19 mouse cellular contexts compared by ENCODE assay signal in the genomic region with DNA sequence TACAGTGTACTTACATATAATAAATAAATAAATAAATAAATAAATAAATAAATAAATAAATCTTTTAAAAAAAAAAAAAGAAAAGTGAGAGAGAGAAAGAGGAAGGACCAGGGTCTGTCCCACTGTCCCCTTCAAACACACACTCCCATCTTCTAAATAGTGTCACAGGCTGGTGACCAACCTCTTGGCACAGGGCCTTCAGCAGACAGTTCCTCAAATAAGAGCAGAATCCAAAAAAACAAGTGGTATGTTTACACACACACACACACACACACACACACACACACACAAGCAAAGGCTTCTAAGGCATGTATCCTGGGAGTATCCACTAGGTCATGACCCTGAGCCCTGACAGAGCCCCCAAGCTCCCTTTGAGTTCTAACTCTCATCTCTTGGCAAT. TPM values are rescaled to one million over a fixed set of nuclear protein-coding genes. Genes with fewer than 3 reads are reported as not detected.
DNase-seq lines count a peak whose midpoint lies in the region; ATAC-seq and TF ChIP-seq lines count a peak whose summit lies in the region.
"Had no signal": no experiment of that assay in that cellular context is flagged by ENCODE, and none has a peak within 500 bp of the region (broad histone marks: within the 10 kb centered on the region; RNA-seq: fewer than 3 reads in every experiment).

No protein-coding gene starts in this region.

- H3K36me3 ChIP-seq in forebrain, embryonic 11.5 days (ENCODE audit: control insufficient read depth, insufficient read depth, low read length), result no peaks in the 10 kb centered on the region
- no peaks in the 10 kb centered on the region for H3K36me3 ChIP-seq in forebrain, embryonic 10.5 days (replicated peaks)
- no peaks in the 10 kb centered on the region for H3K36me3 ChIP-seq in liver, adult 2 months (ENCODE audit: control insufficient read depth, insufficient read depth, low read length)
- H3K36me3 ChIP-seq in liver, postnatal 0 days (replicated peaks; ENCODE audit: insufficient read depth, low read length), result no peaks in the 10 kb centered on the region
- H3K36me3 ChIP-seq: embryonic facial prominence, embryonic 10.5 days; embryonic facial prominence, embryonic 12.5 days; forebrain, embryonic 15.5 days had no signal

- H3K79me2 ChIP-seq in liver, adult 2 months (ENCODE audit: control insufficient read depth, insufficient read depth, low read length), result no peaks in the 10 kb centered on the region

- H3K4me1 ChIP-seq in forebrain, embryonic 11.5 days (replicated peaks; ENCODE audit: control insufficient read depth, insufficient read depth, low read length), result peaks cover 8% of the 10 kb centered on the region; the same call in 1 of the 2 replicates
- H3K4me1 ChIP-seq in forebrain, embryonic 10.5 days, result peaks cover 19% of the 10 kb centered on the region
- 0 out of 2 replicates have a peak, but pooled peaks cover 1% of the 10 kb centered on the region for H3K4me1 ChIP-seq in liver, adult 2 months (ENCODE audit: control insufficient read depth, insufficient read depth, low read length)
- no peaks in the 10 kb centered on the region for H3K4me1 ChIP-seq in liver, postnatal 0 days (ENCODE audit: insufficient read depth)
- H3K4me1 ChIP-seq: embryonic facial prominence, embryonic 12.5 days had no signal

- no peak overlapping the region for H3K4me2 ChIP-seq in forebrain, embryonic 11.5 days (ENCODE audit: low read depth, low read length, severe bottlenecking)
- H3K4me2 ChIP-seq in liver, postnatal 0 days (ENCODE audit: low read depth, low read length), result no peak overlapping the region
- H3K4me2 ChIP-seq: embryonic facial prominence, embryonic 12.5 days; forebrain, embryonic 13.5 days; forebrain, embryonic 15.5 days had no signal

- DNase-seq in forebrain, embryonic 11.5 days (ENCODE audit: low spot score), result peak; percentile 36
- DNase-seq in forebrain, embryonic 10.5 days (ENCODE audit: extremely low spot score, low spot score), result no peak
- peak; percentile 62 for DNase-seq in liver, adult 2 months (ENCODE audit: extremely low read depth, low read depth, low spot score)
- DNase-seq in liver, postnatal 0 days, result no peak
- DNase-seq in right cerebral cortex, postnatal 14 days, result peak; percentile 4
- DNase-seq in right cerebral cortex, adult 18-20 months, result no peak
- DNase-seq in gastrocnemius, postnatal 4 days (ENCODE audit: low spot score in 2 of 2), result no peak
- DNase-seq: adrenal gland, adult 2 months; adrenal gland, postnatal 10 days; adrenal gland, postnatal 25 days; cerebellum, adult 11-12 months; cerebellum, adult 9-10 months; cerebellum, postnatal 10 days; cerebellum, postnatal 25 days; forebrain, postnatal 0 days had no signal

- no peak for ATAC-seq in forebrain, embryonic 11.5 days (replicated peaks; ENCODE audit: low FRiP score)
- ATAC-seq in liver, postnatal 0 days, result no peak
- ATAC-seq: forebrain, embryonic 13.5 days; forebrain, embryonic 15.5 days; forebrain, postnatal 0 days had no signal

- no peak overlapping the region for H3K27ac ChIP-seq in forebrain, embryonic 11.5 days (ENCODE audit: low read depth, low read length)
- no peak overlapping the region for H3K27ac ChIP-seq in forebrain, embryonic 10.5 days
- H3K27ac ChIP-seq in liver, adult 2 months (replicated peaks; ENCODE audit: insufficient read depth, low read depth, low read length), result no peak overlapping the region
- no peak overlapping the region for H3K27ac ChIP-seq in liver, postnatal 0 days (ENCODE audit: low read depth)
- H3K27ac ChIP-seq: embryonic facial prominence, embryonic 10.5 days; embryonic facial prominence, embryonic 12.5 days; forebrain, embryonic 13.5 days; forebrain, embryonic 15.5 days had no signal

- H3K9me3 ChIP-seq in forebrain, embryonic 11.5 days (ENCODE audit: control insufficient read depth, low read length), result no peaks in the 10 kb centered on the region
- no peaks in the 10 kb centered on the region for H3K9me3 ChIP-seq in forebrain, embryonic 10.5 days
- no peaks in the 10 kb centered on the region for H3K9me3 ChIP-seq in liver, postnatal 0 days (ENCODE audit: low read length)
- H3K9me3 ChIP-seq: embryonic facial prominence, embryonic 10.5 days; embryonic facial prominence, embryonic 12.5 days; forebrain, embryonic 13.5 days; forebrain, embryonic 15.5 days had no signal

- no peak overlapping the region for H3K4me3 ChIP-seq in forebrain, embryonic 11.5 days (ENCODE audit: low read depth, low read length)
- H3K4me3 ChIP-seq in forebrain, embryonic 10.5 days, result no peak overlapping the region
- H3K4me3 ChIP-seq in liver, adult 2 months (ENCODE audit: insufficient read depth, low read depth, low read length), result no peak overlapping the region
- H3K4me3 ChIP-seq in liver, postnatal 0 days (ENCODE audit: low read depth, low read length), result no peak overlapping the region
- H3K4me3 ChIP-seq: embryonic facial prominence, embryonic 10.5 days; embryonic facial prominence, embryonic 12.5 days; forebrain, embryonic 13.5 days; forebrain, embryonic 15.5 days had no signal

- TF ChIP-seq EP300 in liver, postnatal 0 days (IDR thresholded peaks at IDR 0.05; ENCODE audit: low read depth), result no peak

- no peak overlapping the region for H3K9ac ChIP-seq in forebrain, embryonic 11.5 days (ENCODE audit: low read length)
- no peak overlapping the region for H3K9ac ChIP-seq in liver, adult 2 months (ENCODE audit: low read depth, low read length)
- no peak overlapping the region for H3K9ac ChIP-seq in liver, postnatal 0 days (replicated peaks)
- H3K9ac ChIP-seq: embryonic facial prominence, embryonic 12.5 days; forebrain, embryonic 13.5 days; forebrain, embryonic 15.5 days; forebrain, postnatal 0 days had no signal

- TF ChIP-seq CTCF in liver, adult 2 months (IDR thresholded peaks at IDR 0.05; ENCODE audit: low read depth, low read length), result no peak
- no peak for TF ChIP-seq CTCF in liver, postnatal 0 days (IDR thresholded peaks at IDR 0.05; ENCODE audit: low read depth)

- no peak for TF ChIP-seq POLR2A in liver, adult 2 months (IDR thresholded peaks at IDR 0.05; ENCODE audit: extremely low read depth, insufficient read depth, low read length)

- H3K27me3 ChIP-seq in forebrain, embryonic 11.5 days (ENCODE audit: control insufficient read depth, insufficient read depth, low read length), result no peaks in the 10 kb centered on the region
- H3K27me3 ChIP-seq in forebrain, embryonic 10.5 days (ENCODE audit: poor library complexity, severe bottlenecking), result no peaks in the 10 kb centered on the region
- no peaks in the 10 kb centered on the region for H3K27me3 ChIP-seq in liver, adult 2 months (ENCODE audit: control insufficient read depth, insufficient read depth, low read length)
- H3K27me3 ChIP-seq in liver, postnatal 0 days (ENCODE audit: insufficient read depth, low read length), result no peaks in the 10 kb centered on the region
- H3K27me3 ChIP-seq: embryonic facial prominence, embryonic 12.5 days; forebrain, embryonic 13.5 days; forebrain, embryonic 15.5 days had no signal

RNA-seq across cellular contexts. Expression of a gene that starts 45.7 kb away (rescaled TPM):
- polyA plus RNA-seq in forebrain, embryonic 11.5 days (2014; fragmentation: Nextera tagmentation; extraction: Ambion mirVana), result 39.4 and 40.7 TPM in 2 replicates
- polyA plus RNA-seq in forebrain, embryonic 10.5 days (2016; fragmentation: Nextera tagmentation; extraction: Ambion mirVana), result 47.9 and 51.5 TPM in 2 replicates
- total RNA-seq in liver, adult 2 months (2014; rRNA removed), result 15.8 and 18.3 TPM in 2 replicates
- 60.2 and 76.3 TPM in 2 replicates for polyA plus RNA-seq in liver, adult 2 months (2012; rRNA removed)
- 32.2 and 33.9 TPM in 2 replicates for polyA plus RNA-seq in liver, postnatal 0 days (2015; fragmentation: Nextera tagmentation; extraction: Ambion mirVana)
- total RNA-seq in gastrocnemius, postnatal 4 days (2021), result 10 to 100 TPM; 23.4 to 27.2 TPM

RNA-seq across cellular contexts. Expression of a gene that starts 49.2 kb away (rescaled TPM):
- polyA plus RNA-seq in forebrain, embryonic 11.5 days (2014; fragmentation: Nextera tagmentation; extraction: Ambion mirVana), result 248 and 259 TPM in 2 replicates
- polyA plus RNA-seq in forebrain, embryonic 10.5 days (2016; fragmentation: Nextera tagmentation; extraction: Ambion mirVana), result 305 and 322 TPM in 2 replicates
- total RNA-seq in liver, adult 2 months (2014; rRNA removed), result 3.3 and 5.5 TPM in 2 replicates
- 2.4 and 3.1 TPM in 2 replicates for polyA plus RNA-seq in liver, adult 2 months (2012; rRNA removed)
- polyA plus RNA-seq in liver, postnatal 0 days (2015; fragmentation: Nextera tagmentation; extraction: Ambion mirVana), result 42.1 and 53.6 TPM in 2 replicates
- total RNA-seq in gastrocnemius, postnatal 4 days (2021), result 10 to 100 TPM; 37.2 to 44.3 TPM

Comparison
In these comparisons a context has a peak if more than half of its experiments do, and no peak if none do; other contexts are left out.
1. DNase-seq: peak in forebrain, embryonic 11.5 days (single experiment), liver, adult 2 months (single experiment) and right cerebral cortex, postnatal 14 days (single experiment); none in forebrain, embryonic 10.5 days (single experiment), liver, postnatal 0 days (single experiment), right cerebral cortex, adult 18-20 months (single experiment) and gastrocnemius, postnatal 4 days (0 of 2).
2. RNA of a gene that starts 49.2 kb away (polyA plus RNA-seq): 305 to 322 TPM in forebrain, embryonic 10.5 days, 248 to 259 TPM in forebrain, embryonic 11.5 days and 42.1 to 53.6 TPM in liver, postnatal 0 days; 2.4 to 3.1 TPM in liver, adult 2 months; every median in the first group is over 10 times any median in the second.